ENCODE assay signal across 19 mouse cellular contexts in the genomic region with DNA sequence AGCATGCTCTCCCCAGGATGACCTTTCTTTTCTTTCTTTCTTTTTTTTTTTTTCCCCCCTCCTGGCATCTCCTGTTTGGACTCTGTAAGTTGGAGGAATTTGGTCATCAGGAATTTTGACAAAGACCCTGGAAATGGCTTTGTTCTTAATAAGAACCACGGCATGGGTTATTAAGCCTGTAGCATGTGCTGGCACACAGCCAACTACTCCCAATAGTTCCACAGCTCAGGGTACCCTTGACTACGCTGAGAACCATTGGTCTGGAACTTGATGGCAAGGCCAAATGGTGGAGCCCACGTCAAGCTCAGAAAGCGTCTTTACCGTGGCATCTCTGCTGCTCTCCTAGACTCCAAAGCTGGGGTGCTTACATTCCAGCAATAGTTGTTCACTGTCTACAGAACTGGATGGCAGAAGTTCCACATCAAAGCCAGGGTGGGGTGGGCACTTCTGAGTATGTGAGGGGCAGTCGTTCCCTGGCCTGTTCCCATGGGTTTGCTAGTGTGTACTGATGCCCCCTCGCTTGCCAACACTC. TPM values are rescaled to one million over a fixed set of nuclear protein-coding genes. Genes with fewer than 3 reads are reported as not detected.
A peak's percentile ranks its signal among the peaks of the same experiment; 100 is the strongest.
DNase-seq lines count a peak whose midpoint lies in the region; ATAC-seq and TF ChIP-seq lines count a peak whose summit lies in the region.
"Had no signal": no experiment of that assay in that cellular context is flagged by ENCODE, and none has a peak within 500 bp of the region (broad histone marks: within the 10 kb centered on the region; RNA-seq: fewer than 3 reads in every experiment).

No protein-coding gene starts in this region.

- no peak for TF ChIP-seq POLR2A in kidney, adult 2 months (IDR thresholded peaks at IDR 0.05; ENCODE audit: low read depth, low read length)

- no peaks in the 10 kb centered on the region for H3K4me1 ChIP-seq in forebrain, embryonic 14.5 days (ENCODE audit: control insufficient read depth, insufficient read depth, low read length)
- H3K4me1 ChIP-seq in forebrain, embryonic 13.5 days: peaks cover 8% of the 10 kb centered on the region
- H3K4me1 ChIP-seq in kidney, adult 2 months (ENCODE audit: control insufficient read depth, insufficient read depth, low read length): peaks cover 6% of the 10 kb centered on the region; the same call in 1 of the 2 replicates

- H3K4me2 ChIP-seq in forebrain, embryonic 14.5 days (ENCODE audit: low read length): no peak overlapping the region
- H3K4me2 ChIP-seq in forebrain, embryonic 13.5 days: no peak overlapping the region
- H3K4me2 ChIP-seq: limb, embryonic 13.5 days; neural tube, embryonic 15.5 days had no signal

- H3K4me3 ChIP-seq in forebrain, embryonic 14.5 days (ENCODE audit: low read depth, low read length): no peak overlapping the region
- no peak overlapping the region for H3K4me3 ChIP-seq in forebrain, embryonic 13.5 days
- H3K4me3 ChIP-seq in kidney, adult 2 months (ENCODE audit: insufficient read depth, low read depth, low read length): no peak overlapping the region
- H3K4me3 ChIP-seq: heart, embryonic 10.5 days; layer of hippocampus, adult 2 months; left cerebral cortex, adult 2 months; limb, embryonic 13.5 days; midbrain, embryonic 10.5 days; neural tube, embryonic 15.5 days had no signal

- ATAC-seq in forebrain, embryonic 14.5 days: no peak
- no peak for ATAC-seq in forebrain, embryonic 13.5 days
- ATAC-seq in megakaryocyte-erythroid progenitor cell, adult 5-6 weeks (replicated peaks; ENCODE audit: low FRiP score, low TSS enrichment, poor library complexity, severe bottlenecking): no peak
- ATAC-seq: activated CD4-positive, CD25-positive, alpha-beta regulatory T cell, adult 4 months had no signal

- no peaks in the 10 kb centered on the region for H3K27me3 ChIP-seq in forebrain, embryonic 14.5 days (replicated peaks; ENCODE audit: control insufficient read depth, insufficient read depth, low read length)
- H3K27me3 ChIP-seq in forebrain, embryonic 13.5 days: no peaks in the 10 kb centered on the region
- H3K27me3 ChIP-seq in kidney, adult 2 months (replicated peaks; ENCODE audit: control insufficient read depth, insufficient read depth, low read length): no peaks in the 10 kb centered on the region
- H3K27me3 ChIP-seq: limb, embryonic 13.5 days; neural tube, embryonic 15.5 days had no signal

- H3K36me3 ChIP-seq in forebrain, embryonic 14.5 days (ENCODE audit: control insufficient read depth, insufficient read depth, low read length): no peaks in the 10 kb centered on the region
- no peaks in the 10 kb centered on the region for H3K36me3 ChIP-seq in forebrain, embryonic 13.5 days (ENCODE audit: poor library complexity, severe bottlenecking)
- H3K36me3 ChIP-seq in kidney, adult 2 months (ENCODE audit: control insufficient read depth, insufficient read depth, low read length): no peaks in the 10 kb centered on the region
- H3K36me3 ChIP-seq: heart, embryonic 10.5 days; limb, embryonic 13.5 days; midbrain, embryonic 10.5 days; neural tube, embryonic 15.5 days had no signal

- WGBS in forebrain, embryonic 14.5 days: 66% methylated on average over 7 of the region's 7 CpGs
- 74% methylated on average over 7 of the region's 7 CpGs for WGBS in forebrain, embryonic 13.5 days
- 47% methylated on average over 7 of the region's 7 CpGs for WGBS in kidney, adult 2 months

- no peaks in the 10 kb centered on the region for H3K9me3 ChIP-seq in forebrain, embryonic 14.5 days (replicated peaks; ENCODE audit: control insufficient read depth, low read length)
- no peaks in the 10 kb centered on the region for H3K9me3 ChIP-seq in forebrain, embryonic 13.5 days (replicated peaks)
- H3K9me3 ChIP-seq: heart, embryonic 10.5 days; limb, embryonic 13.5 days; midbrain, embryonic 10.5 days; neural tube, embryonic 15.5 days had no signal

- TF ChIP-seq CTCF in kidney, adult 2 months (conservative IDR thresholded peaks at IDR 0.05; ENCODE audit: insufficient read depth, insufficient read length, low read depth, low read length): no peak

- no peak overlapping the region for H3K9ac ChIP-seq in forebrain, embryonic 14.5 days (ENCODE audit: low read length)
- no peak overlapping the region for H3K9ac ChIP-seq in forebrain, embryonic 13.5 days
- H3K9ac ChIP-seq: limb, embryonic 13.5 days; neural tube, embryonic 15.5 days had no signal

- peak; percentile 32 for DNase-seq in forebrain, embryonic 14.5 days (ENCODE audit: low spot score)
- DNase-seq in Muller cell, postnatal 12 days (ENCODE audit: inconsistent ontology term): peak; percentile 94
- peak; percentile 65 for DNase-seq in kidney, adult 2 months
- DNase-seq in kidney, postnatal 14 days: peak; percentile 76
- no peak for DNase-seq in embryo, embryonic 9.5 days (ENCODE audit: extremely low spot score)
- no peak for DNase-seq in adrenal gland, postnatal 36 days
- DNase-seq: adrenal gland, postnatal 14 days; cerebellum, adult 2 months; heart, postnatal 10 days; thymus, adult 18-20 months had no signal

- no peak overlapping the region for H3K27ac ChIP-seq in forebrain, embryonic 14.5 days (ENCODE audit: low read depth, low read length)
- H3K27ac ChIP-seq in forebrain, embryonic 13.5 days: no peak overlapping the region
- no peak overlapping the region for H3K27ac ChIP-seq in kidney, adult 2 months (ENCODE audit: insufficient read depth, low read depth, low read length)
- H3K27ac ChIP-seq: heart, embryonic 10.5 days; left cerebral cortex, adult 2 months; limb, embryonic 13.5 days; midbrain, embryonic 10.5 days; neural tube, embryonic 15.5 days had no signal

RNA-seq across cellular contexts. Expression of gene Plekhg3, which starts 21.7 kb away (rescaled TPM):
- 0.47 and 0.64 TPM in 2 replicates for polyA plus RNA-seq in forebrain, embryonic 14.5 days (2014; fragmentation: Nextera tagmentation; extraction: Ambion mirVana)
- polyA plus RNA-seq in forebrain, embryonic 13.5 days (2015; fragmentation: Nextera tagmentation; extraction: Ambion mirVana): 0.63 and 0.97 TPM in 2 replicates
- polyA plus RNA-seq in kidney, adult 2 months (2012; rRNA removed): 57.9 and 67.6 TPM in 2 replicates
- total RNA-seq in adrenal gland, postnatal 36 days (2021): 10 to 100 TPM; 11.1 to 13.0 TPM
- 2.4 and 3.9 TPM in 2 replicates for total RNA-seq in megakaryocyte-erythroid progenitor cell, adult 5-6 weeks (2014; fragmentation: Nextera tagmentation)
- total RNA-seq in megakaryocyte-erythroid progenitor cell, adult 5-6 weeks (2017): 0.38 and 0.42 TPM in 2 replicates

Comparison
In these comparisons a context has a peak if more than half of its experiments do, and no peak if none do; other contexts are left out.
1. DNase-seq: peak in forebrain, embryonic 14.5 days (single experiment), Muller cell, postnatal 12 days (single experiment), kidney, adult 2 months (single experiment) and kidney, postnatal 14 days (single experiment); none in embryo, embryonic 9.5 days (single experiment) and adrenal gland, postnatal 36 days (0 of 2).
2. RNA of gene Plekhg3, which starts 21.7 kb away (polyA plus RNA-seq): 57.9 to 67.6 TPM in kidney, adult 2 months; 0.63 to 0.97 TPM in forebrain, embryonic 13.5 days and 0.47 to 0.64 TPM in forebrain, embryonic 14.5 days; every median in the first group is over 10 times any median in the second.